In the genomic region with DNA sequence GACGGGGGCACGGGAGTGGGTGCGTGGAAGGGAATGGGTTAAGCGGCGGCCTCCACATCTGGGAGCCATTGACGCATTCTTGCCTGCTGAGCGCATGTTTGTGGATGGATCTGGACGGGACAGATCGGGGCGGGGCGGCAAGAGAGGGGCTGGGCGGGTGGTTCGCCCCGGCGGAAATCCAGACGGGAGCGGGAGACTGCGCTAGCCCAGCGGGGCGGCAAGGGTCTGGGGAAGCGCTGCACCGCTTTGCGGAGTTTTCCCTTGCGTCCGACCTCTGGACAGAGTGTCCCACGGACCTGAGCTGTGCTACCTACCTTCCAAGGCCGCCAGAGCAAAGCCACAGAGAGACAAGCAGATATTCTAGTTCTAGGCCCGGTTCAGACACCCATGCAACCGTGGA, we compare ENCODE assay signal across 8 mouse cellular contexts. TPM values are rescaled to one million over a fixed set of nuclear protein-coding genes. Genes with fewer than 3 reads are reported as not detected.
DNase-seq lines count a peak whose midpoint lies in the region; ATAC-seq and TF ChIP-seq lines count a peak whose summit lies in the region.

No protein-coding gene starts in this region.

- H3K9ac ChIP-seq in forebrain, embryonic 16.5 days (replicated peaks; ENCODE audit: low read depth, low read length) = no peak overlapping the region
- H3K9ac ChIP-seq in hindbrain, embryonic 11.5 days (ENCODE audit: low read depth, low read length) = peak overlapping the region; percentile 23; the same call in 1 of the 2 replicates
- H3K9ac ChIP-seq in limb, embryonic 15.5 days = peak overlapping the region; percentile 33; the same call in 1 of the 2 replicates
- H3K9ac ChIP-seq in midbrain, postnatal 0 days (replicated peaks; ENCODE audit: low read length, poor library complexity, severe bottlenecking) = no peak overlapping the region; the same call in 1 of the 2 replicates

- H3K9me3 ChIP-seq in forebrain, embryonic 16.5 days (ENCODE audit: control insufficient read depth, low read length) = no peaks in the 10 kb centered on the region
- no peaks in the 10 kb centered on the region for H3K9me3 ChIP-seq in hindbrain, embryonic 11.5 days (ENCODE audit: control insufficient read depth, low read length)
- no peaks in the 10 kb centered on the region for H3K9me3 ChIP-seq in limb, embryonic 15.5 days
- no peaks in the 10 kb centered on the region for H3K9me3 ChIP-seq in midbrain, postnatal 0 days (ENCODE audit: low read length)

- peaks cover 63% of the 10 kb centered on the region for H3K4me1 ChIP-seq in forebrain, embryonic 16.5 days (replicated peaks; ENCODE audit: control insufficient read depth, insufficient read depth, low read length)
- peaks cover 56% of the 10 kb centered on the region for H3K4me1 ChIP-seq in hindbrain, embryonic 11.5 days (replicated peaks; ENCODE audit: control insufficient read depth, insufficient read depth, low read length)
- peaks cover 87% of the 10 kb centered on the region for H3K4me1 ChIP-seq in limb, embryonic 15.5 days
- peaks cover 18% of the 10 kb centered on the region; the same call in 1 of the 2 replicates for H3K4me1 ChIP-seq in midbrain, postnatal 0 days (ENCODE audit: insufficient read depth, low read length)

- 2% methylated on average over 29 of the region's 29 CpGs for WGBS in forebrain, embryonic 16.5 days
- WGBS in hindbrain, embryonic 11.5 days = 2% methylated on average over 29 of the region's 29 CpGs
- WGBS in limb, embryonic 15.5 days = under 1% methylated on average over 29 of the region's 29 CpGs
- WGBS in midbrain, postnatal 0 days = 7% methylated on average over 29 of the region's 29 CpGs

- ATAC-seq in forebrain, embryonic 16.5 days = no peak
- ATAC-seq in hindbrain, embryonic 11.5 days (ENCODE audit: low FRiP score) = no peak
- ATAC-seq in limb, embryonic 15.5 days (ENCODE audit: insufficient number of reproducible peaks, low FRiP score, low TSS enrichment, low read depth) = no peak; the same call in 1 of the 2 replicates
- ATAC-seq in midbrain, postnatal 0 days (ENCODE audit: low FRiP score) = no peak
- no peak for ATAC-seq in granulocyte monocyte progenitor cell, adult 5-6 weeks (replicated peaks; ENCODE audit: poor library complexity, severe bottlenecking)
- no peak for ATAC-seq in activated CD4-positive, CD25-positive, alpha-beta regulatory T cell, adult 4 months

- peak; percentile 79 for DNase-seq in urinary bladder, postnatal 14 days (ENCODE audit: low spot score)
- DNase-seq in urinary bladder, adult 18-20 months (ENCODE audit: low spot score in 2 of 2) = no peak
- peak; percentile 72 for DNase-seq in hindbrain, embryonic 11.5 days (ENCODE audit: low spot score)
- no peak for DNase-seq in midbrain, postnatal 0 days (ENCODE audit: low spot score)

- no peaks in the 10 kb centered on the region for H3K36me3 ChIP-seq in forebrain, embryonic 16.5 days (ENCODE audit: control insufficient read depth, insufficient read depth)
- no peaks in the 10 kb centered on the region for H3K36me3 ChIP-seq in hindbrain, embryonic 11.5 days (ENCODE audit: control insufficient read depth, insufficient read depth, low read length)
- no peaks in the 10 kb centered on the region for H3K36me3 ChIP-seq in limb, embryonic 15.5 days
- no peaks in the 10 kb centered on the region for H3K36me3 ChIP-seq in midbrain, postnatal 0 days (ENCODE audit: insufficient read depth, low read length)

- H3K27ac ChIP-seq in forebrain, embryonic 16.5 days (ENCODE audit: low read length) = no peak overlapping the region
- peak overlapping the region; percentile 25; the same call in 1 of the 2 replicates for H3K27ac ChIP-seq in hindbrain, embryonic 11.5 days (ENCODE audit: low read depth, low read length)
- peak overlapping the region; percentile 95 for H3K27ac ChIP-seq in limb, embryonic 15.5 days
- no peak overlapping the region for H3K27ac ChIP-seq in midbrain, postnatal 0 days (ENCODE audit: low read depth, low read length)

- TF ChIP-seq CTCF in midbrain, postnatal 0 days (IDR thresholded peaks at IDR 0.05) = no peak

- peaks cover 9% of the 10 kb centered on the region; the same call in 1 of the 2 replicates for H3K27me3 ChIP-seq in forebrain, embryonic 16.5 days (replicated peaks; ENCODE audit: control insufficient read depth, insufficient read depth, low read length)
- no peaks in the 10 kb centered on the region; the same call in 1 of the 2 replicates for H3K27me3 ChIP-seq in hindbrain, embryonic 11.5 days (ENCODE audit: control insufficient read depth, insufficient read depth, low read length)
- no peaks in the 10 kb centered on the region for H3K27me3 ChIP-seq in limb, embryonic 15.5 days
- 0 out of 2 replicates have a peak, but pooled peaks cover 3% of the 10 kb centered on the region for H3K27me3 ChIP-seq in midbrain, postnatal 0 days (ENCODE audit: insufficient read depth, low read length)

- H3K4me2 ChIP-seq in forebrain, embryonic 16.5 days (ENCODE audit: low read length) = peak overlapping the region; percentile 98
- H3K4me2 ChIP-seq in hindbrain, embryonic 11.5 days (replicated peaks; ENCODE audit: low read depth, low read length) = peak overlapping the region; percentile 98
- peak overlapping the region; percentile 80 for H3K4me2 ChIP-seq in limb, embryonic 15.5 days
- peak overlapping the region; percentile 87 for H3K4me2 ChIP-seq in midbrain, postnatal 0 days (ENCODE audit: low read depth, low read length, poor library complexity, severe bottlenecking)

- peak overlapping the region; percentile 0; the same call in 1 of the 2 replicates for H3K4me3 ChIP-seq in forebrain, embryonic 16.5 days (replicated peaks; ENCODE audit: low read length)
- peak overlapping the region; percentile 65 for H3K4me3 ChIP-seq in hindbrain, embryonic 11.5 days (ENCODE audit: low read depth, low read length)
- H3K4me3 ChIP-seq in limb, embryonic 15.5 days = peak overlapping the region; percentile 77
- peak overlapping the region; percentile 56; the same call in 1 of the 2 replicates for H3K4me3 ChIP-seq in midbrain, postnatal 0 days (ENCODE audit: low read depth, low read length)

RNA-seq across cellular contexts. Expression of a gene that starts 8.6 kb away (rescaled TPM):
- 9.5 and 10.6 TPM in 2 replicates for polyA plus RNA-seq in forebrain, embryonic 16.5 days (2015; fragmentation: Nextera tagmentation; extraction: Ambion mirVana)
- polyA plus RNA-seq in hindbrain, embryonic 11.5 days (2014; fragmentation: Nextera tagmentation; extraction: Ambion mirVana) = 48.3 and 51.2 TPM in 2 replicates
- 43.9 and 51.7 TPM in 2 replicates for polyA plus RNA-seq in limb, embryonic 15.5 days (2015; fragmentation: Nextera tagmentation; extraction: Ambion mirVana)
- 14.3 and 20.4 TPM in 2 replicates for total RNA-seq in midbrain, postnatal 0 days (2014; rRNA removed)
- 8.2 and 8.7 TPM in 2 replicates for polyA plus RNA-seq in midbrain, postnatal 0 days (2015; fragmentation: Nextera tagmentation; extraction: Ambion mirVana)
- total RNA-seq in granulocyte monocyte progenitor cell, adult 5-6 weeks (2014; fragmentation: Nextera tagmentation) = 3.8 and 8.8 TPM in 2 replicates
- total RNA-seq in granulocyte monocyte progenitor cell, adult 5-6 weeks (2017) = 1.9 and 3.1 TPM in 2 replicates
- 10 to 100 TPM in 1 of 2 experiments, 1 to 10 TPM in 1; 9.0 to 13.7 TPM for polyA plus RNA-seq in activated CD4-positive, CD25-positive, alpha-beta regulatory T cell, adult 4 months (2017; shearing (Covaris generic))

RNA-seq across cellular contexts. Expression of a gene that starts 28.6 kb away (rescaled TPM):
- 10.3 and 10.9 TPM in 2 replicates for polyA plus RNA-seq in forebrain, embryonic 16.5 days (2015; fragmentation: Nextera tagmentation; extraction: Ambion mirVana)
- 33.1 and 39.0 TPM in 2 replicates for polyA plus RNA-seq in hindbrain, embryonic 11.5 days (2014; fragmentation: Nextera tagmentation; extraction: Ambion mirVana)
- polyA plus RNA-seq in limb, embryonic 15.5 days (2015; fragmentation: Nextera tagmentation; extraction: Ambion mirVana) = 23.2 and 24.1 TPM in 2 replicates
- 0.19 and 0.44 TPM in 2 replicates for total RNA-seq in midbrain, postnatal 0 days (2014; rRNA removed)
- polyA plus RNA-seq in midbrain, postnatal 0 days (2015; fragmentation: Nextera tagmentation; extraction: Ambion mirVana) = 0.52 and 0.65 TPM in 2 replicates
- 47.8 and 58.8 TPM in 2 replicates for total RNA-seq in granulocyte monocyte progenitor cell, adult 5-6 weeks (2014; fragmentation: Nextera tagmentation)
- 30.3 and 43.5 TPM in 2 replicates for total RNA-seq in granulocyte monocyte progenitor cell, adult 5-6 weeks (2017)
- polyA plus RNA-seq in activated CD4-positive, CD25-positive, alpha-beta regulatory T cell, adult 4 months (2017; shearing (Covaris generic)) = 10 to 100 TPM; 10.1 to 17.7 TPM

RNA-seq across cellular contexts. Expression of a gene that starts 46.6 kb away (rescaled TPM):
- polyA plus RNA-seq in forebrain, embryonic 16.5 days (2015; fragmentation: Nextera tagmentation; extraction: Ambion mirVana) = 0.51 and 1.0 TPM in 2 replicates
- 0.28 and 0.74 TPM in 2 replicates for polyA plus RNA-seq in hindbrain, embryonic 11.5 days (2014; fragmentation: Nextera tagmentation; extraction: Ambion mirVana)
- polyA plus RNA-seq in limb, embryonic 15.5 days (2015; fragmentation: Nextera tagmentation; extraction: Ambion mirVana) = 0.49 and 0.86 TPM in 2 replicates
- total RNA-seq in midbrain, postnatal 0 days (2014; rRNA removed) = 3.0 and 5.1 TPM in 2 replicates
- 4.5 and 5.1 TPM in 2 replicates for polyA plus RNA-seq in midbrain, postnatal 0 days (2015; fragmentation: Nextera tagmentation; extraction: Ambion mirVana)
- not detected in 2 replicates for total RNA-seq in granulocyte monocyte progenitor cell, adult 5-6 weeks (2014; fragmentation: Nextera tagmentation)
- total RNA-seq in granulocyte monocyte progenitor cell, adult 5-6 weeks (2017) = 1.8 TPM in 1 of 2 replicates, not detected in the other
- polyA plus RNA-seq in activated CD4-positive, CD25-positive, alpha-beta regulatory T cell, adult 4 months (2017; shearing (Covaris generic)) = under 1 TPM in 1 of 2 experiments, not detected in 1; 0.41 TPM

Comparison
In these comparisons a context has a peak if more than half of its experiments do, and no peak if none do; other contexts are left out.
1. DNase-seq: peak in urinary bladder, postnatal 14 days (single experiment) and hindbrain, embryonic 11.5 days (single experiment); none in urinary bladder, adult 18-20 months (0 of 2) and midbrain, postnatal 0 days (single experiment).
2. H3K27ac ChIP-seq: peak in hindbrain, embryonic 11.5 days (single experiment) and limb, embryonic 15.5 days (single experiment); none in forebrain, embryonic 16.5 days (single experiment) and midbrain, postnatal 0 days (single experiment).
3. H3K4me3 ChIP-seq: peak in every context shown above with its lines; median percentile 77 in limb, embryonic 15.5 days; 65 in hindbrain, embryonic 11.5 days; 56 in midbrain, postnatal 0 days; 0 in forebrain, embryonic 16.5 days.
4. H3K9ac ChIP-seq: peak in hindbrain, embryonic 11.5 days (single experiment) and limb, embryonic 15.5 days (single experiment); none in forebrain, embryonic 16.5 days (single experiment) and midbrain, postnatal 0 days (single experiment).
5. Peak in every context shown above with its lines, with median percentiles within 50 percentile points of each other: H3K4me2 ChIP-seq.